Mouse (Mus musculus) retina, postnatal 7 days (tissue): Measurements from ENCODE around the gene Usp17la.
"Not testable (repeated sequence)": the region's sequence is repeated elsewhere in the genome, so short reads cannot be mapped to it uniquely, and the experiment has no call there.

Experiments used
- DNase-seq: peaks from one replicate; pipeline ENCODE4 v3.0.0-alpha.2; 2012; ENCODE audit warnings: low read depth, low spot score

Gene Usp17la

DNA sequence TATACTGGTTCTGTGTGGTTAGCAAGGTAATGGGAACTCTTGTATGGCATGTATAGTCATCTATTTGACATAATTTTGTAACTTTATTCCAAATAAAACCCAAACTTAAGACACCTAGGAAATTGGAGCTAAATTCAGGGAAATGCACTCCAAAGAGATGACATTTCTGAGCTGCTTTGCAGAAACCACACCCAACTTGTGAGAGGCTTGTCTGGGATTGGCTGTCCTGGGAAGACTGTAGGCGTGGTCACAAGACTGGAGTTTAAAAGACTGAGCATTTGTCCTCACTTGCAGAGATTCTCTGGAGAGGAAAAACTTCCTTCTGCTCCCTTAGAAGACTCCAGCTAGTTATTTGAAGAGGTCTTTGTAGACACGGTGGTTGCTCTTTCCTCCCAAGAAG, at the start of gene Usp17la:
Usp17la (plus strand) TSS at position 301 of the 400 bp plus-strand sequence.
- not testable (repeated sequence) for DNase-seq

- DNase-seq: not testable (repeated sequence)
These were observed 46.5 kb upstream of the Usp17la start for GRCm38 (mm10) chr7:104810335-104810734.

- no peak for DNase-seq
These were observed 14.3 kb upstream of the Usp17la start, which contains the start of gene Usp17lb for GRCm38 (mm10) chr7:104842503-104842902. Gene Usp17lb (minus strand): TSS chr7:104842603.

DNA sequence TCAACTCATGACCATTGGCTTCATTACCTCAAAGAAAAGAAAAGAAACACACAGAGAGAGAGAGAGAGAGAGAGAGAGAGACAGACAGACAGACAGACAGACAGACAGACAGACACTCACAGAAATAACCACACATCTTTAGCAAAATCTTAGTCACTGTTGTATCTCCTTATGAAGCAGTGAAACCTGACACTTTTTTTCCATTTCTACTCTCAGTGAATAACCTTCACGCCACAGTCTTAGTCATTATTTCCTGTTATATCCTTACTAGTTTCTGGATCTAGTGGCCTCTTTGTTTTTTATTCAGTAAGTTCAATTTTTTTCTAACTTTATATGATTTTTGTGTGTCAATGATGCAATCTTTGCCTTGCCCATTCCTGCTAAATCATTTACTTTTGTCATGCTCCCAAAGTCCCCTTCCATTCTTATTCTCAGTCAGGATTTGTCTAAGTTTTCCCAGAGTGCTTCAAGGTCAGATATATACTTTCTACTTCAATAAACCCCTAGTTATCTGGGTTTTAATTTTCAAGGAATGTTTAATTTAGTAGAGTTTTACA, 13.0 kb upstream of the Usp17la start:
- no peak for DNase-seq

DNA sequence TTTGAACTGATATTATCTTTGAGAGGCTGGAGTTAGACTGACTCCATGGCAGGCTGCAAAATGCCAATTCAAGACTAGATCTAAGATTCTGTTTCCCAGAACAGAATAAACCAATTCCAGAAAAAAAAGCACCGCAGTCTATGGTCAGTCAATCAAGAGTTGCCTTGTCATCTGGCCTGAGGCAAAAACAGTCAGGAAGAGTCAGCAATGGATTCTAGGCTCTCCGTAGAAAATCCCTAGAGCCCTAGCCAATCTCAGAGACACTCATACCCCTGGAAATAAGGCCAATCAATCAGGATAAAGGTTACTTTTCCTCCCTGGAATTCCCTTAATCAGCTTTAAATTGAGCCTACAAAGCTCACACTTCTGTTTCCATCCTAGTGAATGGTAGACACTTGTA, 5.3 kb upstream of the Usp17la start:
- not testable (repeated sequence) for DNase-seq

DNA sequence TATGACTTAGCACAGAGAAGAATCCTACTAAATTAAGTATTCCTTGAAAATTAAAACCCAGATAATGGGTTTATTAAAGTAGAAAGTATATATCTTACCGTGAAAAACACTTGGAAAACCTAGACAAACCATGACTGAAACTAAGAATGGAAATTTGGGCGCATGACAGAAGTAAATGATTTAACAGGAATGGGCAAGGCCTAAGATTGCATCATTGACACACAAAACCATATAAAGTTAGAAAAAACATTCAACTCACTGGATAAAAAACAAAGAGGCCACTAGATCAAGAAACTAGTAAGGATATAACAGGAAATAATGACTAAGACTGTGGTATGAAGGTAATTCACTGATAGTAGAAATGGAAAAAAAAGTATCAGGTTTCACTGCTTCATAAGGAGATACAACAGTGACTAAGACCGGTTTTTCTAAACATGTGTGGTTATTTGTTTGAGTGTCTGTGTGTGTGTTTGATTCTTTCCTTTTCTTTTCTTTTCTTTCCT, 1.5 kb upstream of the Usp17la start:
- no peak for DNase-seq

- DNase-seq: no peak
These were observed 874 bp downstream of the Usp17la start for GRCm38 (mm10) chr7:104857683-104858082.

- DNase-seq: no peak
These were observed 4.6 kb downstream of the Usp17la start for GRCm38 (mm10) chr7:104861381-104861780.

- DNase-seq: no peak
These were observed 20.9 kb downstream of the Usp17la start, which contains the start of gene Olfr665 for GRCm38 (mm10) chr7:104877731-104878130. Gene Olfr665 (plus strand): TSS chr7:104878031.

DNA sequence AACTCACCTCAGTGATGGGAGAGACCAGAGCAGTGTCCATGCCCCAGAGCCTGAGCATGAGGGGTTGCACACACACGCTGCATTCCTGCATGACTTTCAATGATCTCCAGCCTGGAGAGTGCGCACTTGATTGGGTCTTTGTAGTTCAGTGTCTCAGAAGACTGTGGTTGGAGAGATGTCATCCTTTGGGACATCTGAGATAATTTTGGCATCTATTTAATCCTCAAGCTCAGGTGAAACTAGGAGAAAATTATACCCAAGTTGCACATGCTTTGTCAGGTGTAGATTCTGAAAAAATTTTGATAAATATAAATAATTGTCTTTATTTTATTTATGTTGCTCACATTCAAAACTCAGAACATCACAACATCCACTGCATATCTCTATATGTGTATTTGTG, 39.0 kb downstream of the Usp17la start, which contains the start of gene Olfr666:
Olfr666 (minus strand) TSS at position 101 of the 400 bp plus-strand sequence.
- no peak for DNase-seq
